Mouse (Mus musculus) midbrain, embryonic 16.5 days (tissue): Measurements from ENCODE around the gene Lrrk2. TPM values are rescaled to one million over a fixed set of nuclear protein-coding genes. Genes with fewer than 3 reads are reported as not detected.
"Not testable (repeated sequence)": the region's sequence is repeated elsewhere in the genome, so short reads cannot be mapped to it uniquely, and the experiment has no call there.

Source experiments
- ATAC-seq: fragments of 200-750 bp; cut with Nextera tagmentation; 2 replicates; pipeline ENCODE4 v1.8.0; 2017; ENCODE audit warnings: moderate TSS enrichment
- H3K27ac ChIP-seq: fragments of 300-500 bp; sonication (generic); 2 replicates; pipeline ENCODE4 v1.5.1; 2014; ENCODE audit warnings: mild to moderate bottlenecking, low read length, mixed read lengths
- H3K27me3 ChIP-seq: fragments of 300-500 bp; sonication (generic); 2 replicates; pipeline ENCODE4 v1.6.1; 2014; ENCODE audit warnings: low read depth, low read length, mixed read lengths; ENCODE audit not compliant: control insufficient read depth, insufficient read depth
- H3K36me3 ChIP-seq: fragments of 300-500 bp; sonication (generic); 2 replicates; pipeline ENCODE4 v1.6.1; 2014; ENCODE audit warnings: mild to moderate bottlenecking, low read length, moderate library complexity, mixed read lengths; ENCODE audit not compliant: control insufficient read depth, insufficient read depth
- H3K4me1 ChIP-seq: fragments of 300-500 bp; sonication (generic); 2 replicates; pipeline ENCODE4 v1.6.1; 2014; ENCODE audit warnings: mild to moderate bottlenecking, low read length, mixed read lengths; ENCODE audit not compliant: control insufficient read depth, insufficient read depth
- H3K4me2 ChIP-seq: fragments of 300-500 bp; sonication (generic); 2 replicates; pipeline ENCODE4 v1.6.1; 2014; ENCODE audit warnings: mild to moderate bottlenecking, low read length, mixed read lengths
- H3K4me3 ChIP-seq: fragments of 300-500 bp; sonication (generic); 2 replicates; pipeline ENCODE4 v1.5.1; 2014; ENCODE audit warnings: low read depth, mild to moderate bottlenecking, low read length, moderate library complexity, mixed read lengths
- H3K9ac ChIP-seq: fragments of 300-500 bp; sonication (generic); 2 replicates; pipeline ENCODE4 v1.6.1; 2014; ENCODE audit warnings: low read depth, low read length, mixed read lengths
- H3K9me3 ChIP-seq: fragments of 300-500 bp; sonication (generic); replicated peaks from 2 replicates; pipeline ENCODE4 v1.6.1; 2014; ENCODE audit warnings: mild to moderate bottlenecking, low read length, mixed read lengths; ENCODE audit not compliant: control insufficient read depth, poor library complexity, severe bottlenecking
- WGBS: fragments of 180-500 bp; shearing (Covaris S2); extraction: QIAGEN DNeasy Blood & Tissue Kit; methylation state at CpG from one replicate; pipeline ENCODE4 v1.1.7; 2014; 5-methylcytosine and 5-hydroxymethylcytosine counted together
- polyA plus RNA-seq: library from polyadenylated mRNA; unstranded; fragments of >200 nt; fragmentation: Nextera tagmentation; extraction: Ambion mirVana; gene quantifications from 2 replicates; pipeline ENCODE4 v1.2.1, GENCODE M21; 2015

The Lrrk2 gene
- polyA plus RNA-seq, 1 experiment from 2014 or later = 1.5 TPM

- not testable (repeated sequence) for ATAC-seq
- 12% methylated on average over 5 of the region's 5 CpGs for WGBS
Observed at GRCm38 (mm10) chr15:91864130-91864529, 191.2 kb downstream of the Lrrk2 start.

More at GRCm38 (mm10) chr15:91864130-91864529, 191.2 kb downstream of the Lrrk2 start:
- not testable (repeated sequence) for H3K27ac ChIP-seq, H3K4me3 ChIP-seq, H3K4me1 ChIP-seq, H3K9ac ChIP-seq, H3K9me3 ChIP-seq, H3K27me3 ChIP-seq, H3K4me2 ChIP-seq, H3K36me3 ChIP-seq

Other genes starting within 250 kb of the Lrrk2 start
- 3.8 and 4.0 TPM in 2 replicates for gene Slc2a13, start 99.9 kb upstream of the Lrrk2 start, polyA plus RNA-seq
- gene Smgc, start 165.1 kb downstream of the Lrrk2 start, polyA plus RNA-seq = not detected in 2 replicates